Comparison of ENCODE assay signal across 10 mouse cellular contexts in the genomic region with DNA sequence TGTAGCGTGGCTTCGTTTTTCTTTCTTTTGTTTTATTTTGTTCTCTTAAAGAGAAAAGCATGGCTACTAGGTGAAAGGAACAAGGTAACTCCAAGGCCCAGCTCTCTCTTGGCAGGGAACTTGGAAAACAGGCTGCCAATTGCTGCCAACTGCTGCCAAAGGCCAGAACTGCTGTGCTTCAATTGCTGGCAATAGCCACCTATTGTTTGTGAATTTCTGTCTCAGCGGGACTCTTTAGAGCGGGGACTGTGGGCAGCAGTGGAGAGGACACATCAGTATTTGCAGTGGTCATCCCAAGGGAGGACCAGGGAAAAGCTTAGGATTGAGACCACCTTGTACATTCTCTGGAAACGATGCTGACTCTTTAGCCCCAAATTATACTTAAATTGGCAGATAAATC.
DNase-seq lines count a peak whose midpoint lies in the region; ATAC-seq and TF ChIP-seq lines count a peak whose summit lies in the region.
"Had no signal": no experiment of that assay in that cellular context is flagged by ENCODE, and none has a peak within 500 bp of the region (broad histone marks: within the 10 kb centered on the region; RNA-seq: fewer than 3 reads in every experiment).

No protein-coding gene starts in this region.

- no peak for DNase-seq in frontal cortex, postnatal 14 days (ENCODE audit: low spot score in 2 of 2)
- no peak for DNase-seq in midbrain, embryonic 10.5 days (ENCODE audit: low spot score)
- peak; percentile 72 for DNase-seq in forebrain, postnatal 0 days
- peak; percentile 27 for DNase-seq in layer of hippocampus, adult 9-11 months
- DNase-seq in T-cell, adult 2 months (ENCODE audit: low spot score), result no peak
- no peak for DNase-seq in thymus, postnatal 10 days (ENCODE audit: low spot score in 2 of 2)

- WGBS in midbrain, embryonic 15.5 days, result 37% methylated on average over 5 of the region's 5 CpGs
- 53% methylated on average over 5 of the region's 5 CpGs for WGBS in midbrain, embryonic 10.5 days
- WGBS in forebrain, postnatal 0 days, result 24% methylated on average over 5 of the region's 5 CpGs

- no peak overlapping the region for H3K4me3 ChIP-seq in midbrain, embryonic 15.5 days
- H3K4me3 ChIP-seq in midbrain, embryonic 10.5 days, result no peak overlapping the region
- no peak overlapping the region for H3K4me3 ChIP-seq in forebrain, postnatal 0 days (ENCODE audit: low read depth, low read length)
- H3K4me3 ChIP-seq: limb, embryonic 12.5 days; neural tube, embryonic 12.5 days had no signal

- H3K9me3 ChIP-seq in midbrain, embryonic 15.5 days, result no peaks in the 10 kb centered on the region
- no peaks in the 10 kb centered on the region for H3K9me3 ChIP-seq in midbrain, embryonic 10.5 days (replicated peaks)
- H3K9me3 ChIP-seq in forebrain, postnatal 0 days (ENCODE audit: low read length), result no peaks in the 10 kb centered on the region
- H3K9me3 ChIP-seq: limb, embryonic 12.5 days; neural tube, embryonic 12.5 days had no signal

- no peak overlapping the region for H3K9ac ChIP-seq in midbrain, embryonic 15.5 days
- no peak overlapping the region for H3K9ac ChIP-seq in forebrain, postnatal 0 days
- H3K9ac ChIP-seq: limb, embryonic 12.5 days; neural tube, embryonic 12.5 days had no signal

- ATAC-seq in frontal cortex, adult (ENCODE audit: low TSS enrichment), result peak; percentile 59; the same call in 1 of the 2 replicates
- 0 out of 2 replicates have a peak, but pooled peaks have one; percentile 16 for ATAC-seq in midbrain, embryonic 15.5 days (replicated peaks)
- peak; percentile 25; the same call in 1 of the 2 replicates for ATAC-seq in forebrain, postnatal 0 days

- peaks cover 18% of the 10 kb centered on the region for H3K4me1 ChIP-seq in midbrain, embryonic 15.5 days
- H3K4me1 ChIP-seq in midbrain, embryonic 10.5 days, result peaks cover 21% of the 10 kb centered on the region
- H3K4me1 ChIP-seq in forebrain, postnatal 0 days (ENCODE audit: insufficient read depth), result peaks cover 7% of the 10 kb centered on the region
- H3K4me1 ChIP-seq: limb, embryonic 12.5 days had no signal

- no peak overlapping the region for H3K27ac ChIP-seq in midbrain, embryonic 15.5 days
- H3K27ac ChIP-seq in midbrain, embryonic 10.5 days (replicated peaks), result no peak overlapping the region
- H3K27ac ChIP-seq in forebrain, postnatal 0 days (ENCODE audit: low read depth, low read length), result no peak overlapping the region
- H3K27ac ChIP-seq: limb, embryonic 12.5 days; neural tube, embryonic 12.5 days had no signal

- H3K27me3 ChIP-seq in midbrain, embryonic 15.5 days (replicated peaks), result no peaks in the 10 kb centered on the region
- H3K27me3 ChIP-seq in midbrain, embryonic 10.5 days (ENCODE audit: low read depth, poor library complexity, severe bottlenecking), result no peaks in the 10 kb centered on the region
- H3K27me3 ChIP-seq in forebrain, postnatal 0 days (ENCODE audit: insufficient read depth, low read length), result no peaks in the 10 kb centered on the region
- H3K27me3 ChIP-seq: limb, embryonic 12.5 days; neural tube, embryonic 12.5 days had no signal

- H3K4me2 ChIP-seq in midbrain, embryonic 15.5 days, result no peak overlapping the region
- H3K4me2 ChIP-seq in forebrain, postnatal 0 days (ENCODE audit: low read depth), result no peak overlapping the region
- H3K4me2 ChIP-seq: limb, embryonic 12.5 days; neural tube, embryonic 12.5 days had no signal

- no peak for TF ChIP-seq CTCF in forebrain, postnatal 0 days (IDR thresholded peaks at IDR 0.05; ENCODE audit: low read depth)

- no peaks in the 10 kb centered on the region for H3K36me3 ChIP-seq in midbrain, embryonic 15.5 days (replicated peaks)
- H3K36me3 ChIP-seq in midbrain, embryonic 10.5 days, result no peaks in the 10 kb centered on the region
- no peaks in the 10 kb centered on the region for H3K36me3 ChIP-seq in forebrain, postnatal 0 days (ENCODE audit: insufficient read depth)
- H3K36me3 ChIP-seq: limb, embryonic 12.5 days; neural tube, embryonic 12.5 days had no signal

Comparison
In these comparisons a context has a peak if more than half of its experiments do, and no peak if none do; other contexts are left out.
1. DNase-seq: peak in forebrain, postnatal 0 days (single experiment) and layer of hippocampus, adult 9-11 months (single experiment); none in frontal cortex, postnatal 14 days (0 of 2), midbrain, embryonic 10.5 days (single experiment), T-cell, adult 2 months (single experiment) and thymus, postnatal 10 days (0 of 2).
2. Peak in every context shown above with its lines, with median percentiles within 50 percentile points of each other: ATAC-seq.